Mouse (Mus musculus) kidney, adult 11 months (tissue): ENCODE measurements around the gene Galnt15.

Experiments
- DNase-seq: peaks from one replicate; pipeline ENCODE4 v3.0.0; 2022

Gene Galnt15

DNA sequence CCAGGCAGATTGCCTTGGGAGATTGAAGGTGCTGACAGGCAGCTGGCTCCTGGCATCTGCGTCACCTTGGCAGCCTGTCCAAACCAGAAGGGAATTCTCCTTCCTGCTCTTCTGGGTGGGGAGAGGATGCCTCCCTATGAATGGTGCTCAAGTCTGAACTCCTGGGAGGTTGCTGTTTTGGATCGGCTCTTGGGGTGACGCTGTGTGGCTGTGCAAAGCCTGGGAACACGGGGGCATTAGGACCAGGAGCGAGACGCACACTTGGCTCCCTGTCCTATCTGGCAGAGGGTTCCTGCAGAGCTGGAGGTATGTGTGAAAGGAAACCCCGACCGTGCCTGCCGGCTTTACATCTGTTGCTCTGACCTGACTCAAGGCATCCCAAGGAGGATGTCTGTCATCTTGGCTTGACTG lies at the start of gene Galnt15:
Gene Galnt15 (plus strand): TSS at position 309 of the 411 bp plus-strand sequence.
- peak; percentile 45 for DNase-seq

DNA sequence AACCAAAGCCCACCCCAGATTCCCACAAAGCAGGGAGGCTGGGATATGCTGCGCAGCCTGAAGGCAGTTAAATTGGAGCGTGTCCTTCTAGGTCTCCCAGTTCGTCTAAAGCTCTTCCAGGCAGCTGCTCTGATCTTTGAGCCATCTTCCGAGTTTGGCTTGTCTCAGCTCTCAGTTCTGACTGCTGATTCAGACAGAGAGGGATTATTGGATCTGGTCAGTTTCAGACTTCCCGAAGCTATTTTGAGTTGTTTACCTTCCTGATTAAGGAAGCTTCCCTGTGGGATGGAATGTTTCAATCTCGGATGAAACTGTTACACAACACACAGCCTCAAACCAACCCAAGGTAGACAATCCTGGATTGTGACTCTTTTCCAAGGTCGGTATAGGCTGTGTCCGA lies 34.8 kb upstream of the Galnt15 start:
- DNase-seq, result no peak

DNA sequence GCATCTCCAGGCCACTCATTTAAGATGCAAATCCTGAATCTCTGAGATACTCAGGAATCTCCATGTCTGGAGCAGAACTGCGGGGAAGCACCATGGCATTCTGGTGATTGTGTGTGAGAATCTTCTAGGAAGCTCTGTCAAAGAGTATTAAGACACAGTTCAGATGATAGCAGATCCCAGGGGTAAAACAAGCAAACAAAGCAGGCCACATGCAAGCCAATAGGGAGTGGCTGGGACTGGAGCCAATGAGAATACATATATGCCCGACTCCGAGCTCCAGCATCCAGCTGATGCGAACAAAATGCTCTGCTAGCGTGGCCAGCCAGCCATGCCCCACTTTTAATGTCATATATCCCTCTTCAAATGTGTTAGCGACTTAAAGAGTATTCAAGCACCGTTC lies 27.8 kb upstream of the Galnt15 start:
- no peak for DNase-seq

DNA sequence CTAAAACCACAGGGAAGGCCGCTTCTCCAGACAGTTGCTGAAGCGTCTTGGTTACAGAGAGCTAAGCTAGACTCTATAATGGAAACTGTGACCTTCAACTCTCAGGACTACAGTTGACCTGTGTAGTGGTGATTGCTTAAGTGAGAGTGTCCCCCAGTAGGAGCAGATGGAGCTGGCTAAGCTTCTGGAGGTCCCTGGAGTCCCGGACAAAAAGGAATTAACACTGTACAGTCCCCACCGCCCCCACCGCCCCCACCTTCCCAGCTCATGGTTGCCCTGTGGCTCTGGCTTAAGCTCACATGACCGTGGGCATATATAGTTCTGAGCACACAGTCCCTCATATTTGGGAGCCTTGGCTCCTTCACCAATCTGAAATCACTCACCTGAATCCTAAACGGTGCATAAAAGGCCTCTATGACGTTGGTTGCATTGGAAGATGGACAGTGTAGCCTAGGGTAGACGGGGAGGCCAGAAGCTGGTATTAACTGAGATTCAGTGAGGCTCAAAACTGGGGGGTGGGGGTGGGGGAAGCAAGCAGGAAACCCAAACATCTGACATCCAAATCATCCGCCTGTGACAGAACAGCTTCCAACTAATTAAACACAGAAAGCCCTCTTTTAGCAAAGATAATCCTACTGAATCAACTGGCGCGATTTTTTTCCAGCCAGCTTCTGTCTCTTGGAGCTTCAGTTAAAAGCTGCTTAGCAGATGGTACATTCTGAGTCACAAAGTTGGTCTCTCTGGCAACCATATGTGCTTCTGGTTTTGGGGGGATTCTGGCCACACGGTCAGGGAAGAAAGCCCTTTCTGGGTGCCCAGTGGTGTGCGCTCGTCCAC lies 26.1 kb upstream of the Galnt15 start:
- no peak for DNase-seq

GRCm38 (mm10) chr14:32003904-32004596 lies 24.7 kb upstream of the Galnt15 start:
- DNase-seq, result no peak

DNA sequence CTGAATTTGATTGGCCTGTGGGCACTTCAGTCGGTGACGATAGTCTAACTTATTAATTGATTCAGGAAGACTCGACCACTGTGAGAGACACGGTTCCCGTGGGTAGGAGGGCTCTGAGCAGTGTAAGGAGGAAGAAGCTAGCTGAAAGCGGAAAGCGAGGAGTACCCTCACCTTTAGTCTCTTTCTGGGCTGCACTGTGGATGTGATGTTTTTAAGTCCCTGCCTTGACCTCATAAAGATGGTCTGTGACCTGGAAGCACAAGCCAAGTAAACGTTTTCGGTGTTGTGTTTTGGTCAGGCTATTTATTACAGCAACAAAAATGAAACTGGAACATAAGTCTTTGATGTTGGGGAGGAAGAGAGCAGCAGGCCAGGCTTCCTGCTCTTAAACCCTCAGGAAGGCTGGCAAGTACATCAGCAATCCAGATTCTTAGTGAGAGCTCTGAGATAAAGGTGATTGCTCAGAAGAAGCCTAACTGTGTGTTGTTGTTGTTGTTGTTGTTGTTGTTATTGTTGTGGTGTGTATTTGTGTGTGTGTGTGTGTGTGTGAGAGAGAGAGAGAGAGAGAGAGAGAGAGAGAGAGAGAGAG lies 23.0 kb upstream of the Galnt15 start:
- peak; percentile 33 for DNase-seq

- no peak for DNase-seq
Observed at GRCm38 (mm10) chr14:32007654-32008335, 21.0 kb upstream of the Galnt15 start.

GRCm38 (mm10) chr14:32009715-32010114 lies 19.1 kb upstream of the Galnt15 start:
- no peak for DNase-seq

DNA sequence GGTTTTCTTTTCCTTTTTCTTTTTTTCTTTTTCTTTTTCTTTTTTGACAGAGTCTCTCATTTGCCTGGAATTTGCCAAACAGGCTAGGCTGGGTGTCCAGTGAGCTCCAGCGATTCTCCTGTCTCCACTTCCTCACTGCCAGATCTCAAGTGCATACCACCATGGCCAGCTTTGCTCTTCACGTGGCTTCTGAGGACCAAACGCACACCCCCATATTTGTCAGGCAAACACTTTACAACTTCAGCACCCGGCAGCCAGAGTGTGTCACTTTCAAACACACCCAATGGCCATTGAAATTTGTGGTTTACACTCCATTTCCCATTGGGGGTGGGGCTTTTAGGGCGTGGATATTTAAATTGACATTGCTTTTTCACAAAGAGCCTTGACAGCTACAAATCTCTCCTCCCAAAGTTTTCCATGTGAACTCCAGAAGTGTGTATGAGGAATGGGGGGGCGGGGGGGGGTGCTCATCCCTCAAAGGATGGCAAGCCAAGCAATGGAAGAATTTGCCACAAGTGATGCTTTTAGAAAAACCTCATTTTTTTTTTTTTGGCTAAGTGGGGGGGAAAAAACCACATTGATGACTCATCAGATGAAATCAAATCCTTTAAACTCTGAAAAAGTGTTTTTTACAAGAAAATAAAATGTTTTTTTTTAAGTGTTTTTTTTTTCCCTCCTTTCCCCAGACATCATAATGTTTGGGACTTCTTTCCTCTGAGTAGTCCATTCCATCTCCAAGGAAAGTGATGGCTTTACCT lies 17.1 kb upstream of the Galnt15 start:
- DNase-seq, result no peak

DNA sequence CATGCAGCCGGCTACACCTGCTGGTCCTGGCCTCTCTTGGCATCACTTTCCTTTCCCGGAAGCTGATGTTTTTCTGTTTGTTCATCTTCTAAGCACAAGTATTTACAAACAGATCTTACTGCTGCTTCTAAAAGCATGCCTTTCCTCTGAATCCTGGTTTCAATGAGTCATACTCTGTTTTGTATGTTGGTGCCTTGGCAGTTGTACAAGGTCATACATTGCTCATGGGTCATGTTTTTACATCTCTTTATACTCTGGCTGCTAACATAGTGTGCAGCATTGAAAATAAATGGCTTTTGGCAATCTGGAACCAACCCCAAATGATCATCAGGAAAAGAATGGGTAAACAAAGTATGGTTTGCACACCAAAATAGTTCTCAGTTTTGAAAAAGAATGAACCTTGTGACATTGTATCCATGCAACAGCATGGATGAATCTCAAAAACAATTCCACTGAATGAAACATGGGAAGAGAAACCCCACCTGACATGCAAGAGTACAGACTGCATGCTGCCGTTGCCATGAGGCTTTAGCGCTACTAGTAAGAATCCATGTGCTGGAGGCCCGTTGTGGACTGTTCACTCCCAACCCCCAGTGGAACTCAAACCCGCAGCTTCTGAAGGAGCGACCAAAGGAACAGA lies 13.5 kb upstream of the Galnt15 start:
- no peak for DNase-seq

DNA sequence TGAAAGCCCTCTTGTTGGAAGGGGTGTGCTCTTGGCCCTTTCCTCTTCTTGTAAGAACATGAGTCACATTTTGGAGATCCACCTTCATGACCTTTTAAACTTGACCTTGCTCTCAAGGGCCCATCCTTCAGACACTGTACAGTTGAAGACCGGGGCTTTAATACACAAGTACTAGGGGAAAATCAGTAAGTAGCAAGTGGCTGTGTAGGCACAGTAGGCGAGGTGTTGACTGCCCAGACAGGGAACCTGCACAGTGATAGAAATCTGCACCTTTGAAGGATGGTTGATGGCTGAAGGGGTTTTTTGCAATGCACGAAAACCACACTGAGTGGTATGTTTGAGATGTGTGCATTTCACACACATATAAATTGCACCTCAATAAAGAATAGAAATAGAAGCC lies 12.3 kb upstream of the Galnt15 start:
- no peak for DNase-seq

GRCm38 (mm10) chr14:32016921-32017320 lies 11.9 kb upstream of the Galnt15 start:
- peak; percentile 50 for DNase-seq

DNA sequence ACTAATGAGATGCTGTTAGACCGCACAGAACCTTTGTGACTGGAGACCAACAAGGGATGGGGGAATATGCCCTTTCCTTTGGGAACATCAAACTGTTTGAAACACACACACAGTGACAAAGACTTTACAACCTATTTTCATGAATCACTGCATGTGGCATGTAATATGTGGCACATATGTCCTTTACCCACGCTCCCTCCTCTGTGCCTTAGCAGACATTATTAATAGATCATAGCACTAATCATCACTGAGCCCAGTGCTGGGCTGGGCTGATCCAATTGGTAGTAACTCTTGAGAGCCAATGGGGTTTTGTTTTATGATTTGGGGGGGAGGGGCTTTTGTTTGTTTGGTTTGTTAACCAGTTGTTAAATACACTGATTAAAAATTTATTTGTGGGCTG lies 11.3 kb upstream of the Galnt15 start:
- no peak for DNase-seq

DNA sequence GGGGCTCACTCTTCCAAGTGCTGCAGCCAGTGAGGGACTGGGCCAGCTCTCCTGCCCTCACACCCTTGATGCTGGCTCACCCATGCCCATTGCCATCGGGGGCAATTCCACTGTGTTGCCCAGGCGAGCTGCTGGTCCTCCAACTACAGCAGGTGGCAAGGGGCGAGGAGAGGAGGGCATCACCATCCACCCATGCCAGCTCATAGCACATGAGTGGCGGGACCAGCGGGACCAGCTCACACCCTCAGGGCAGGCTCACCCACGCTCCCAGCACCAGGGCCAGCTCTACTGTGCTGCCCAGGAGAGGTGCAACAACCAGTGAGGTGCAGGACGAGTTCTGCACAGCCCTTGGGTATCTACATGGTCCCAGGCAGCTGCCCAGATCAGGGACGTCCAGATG lies 9.7 kb upstream of the Galnt15 start:
- no peak for DNase-seq

DNA sequence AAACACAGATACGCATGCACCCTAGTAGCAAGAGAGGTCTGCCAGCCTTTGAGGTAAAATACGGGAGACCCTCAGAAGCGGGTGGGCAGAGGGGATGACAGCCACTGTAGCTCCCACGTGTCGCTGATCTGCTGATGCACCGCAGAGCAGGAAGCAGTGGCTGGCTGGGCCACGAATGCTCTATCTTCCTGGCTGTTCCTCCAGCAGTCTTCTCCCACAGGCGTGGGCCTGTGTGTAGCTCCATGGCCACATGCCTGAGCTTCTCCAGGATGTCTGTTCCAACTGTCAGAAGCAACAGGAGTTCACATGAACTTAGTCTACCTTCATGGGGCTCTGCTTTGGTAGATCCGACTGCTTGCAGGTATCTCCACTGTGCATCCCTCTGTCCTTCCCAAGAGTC lies 6.8 kb upstream of the Galnt15 start:
- no peak for DNase-seq

DNA sequence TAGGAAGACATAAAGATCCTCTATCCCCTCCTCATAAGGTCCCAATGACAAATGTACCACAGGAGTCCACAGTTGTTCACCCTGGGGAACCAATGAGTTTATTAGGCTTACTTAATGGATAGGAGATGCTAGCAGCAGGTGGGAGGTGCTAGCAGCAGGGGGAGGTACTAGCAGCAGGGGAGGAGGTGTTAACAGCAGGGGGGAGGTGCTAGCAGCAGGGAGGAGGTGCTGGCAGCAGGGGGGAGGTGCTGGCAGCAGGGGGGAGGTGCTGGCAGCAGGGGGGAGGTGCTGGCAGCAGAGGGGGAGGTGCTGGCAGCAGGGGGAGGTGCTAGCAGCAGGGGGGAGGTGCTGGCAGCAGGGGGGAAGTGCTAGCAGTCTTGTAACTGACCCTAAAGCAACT lies 6.3 kb upstream of the Galnt15 start:
- no peak for DNase-seq

DNA sequence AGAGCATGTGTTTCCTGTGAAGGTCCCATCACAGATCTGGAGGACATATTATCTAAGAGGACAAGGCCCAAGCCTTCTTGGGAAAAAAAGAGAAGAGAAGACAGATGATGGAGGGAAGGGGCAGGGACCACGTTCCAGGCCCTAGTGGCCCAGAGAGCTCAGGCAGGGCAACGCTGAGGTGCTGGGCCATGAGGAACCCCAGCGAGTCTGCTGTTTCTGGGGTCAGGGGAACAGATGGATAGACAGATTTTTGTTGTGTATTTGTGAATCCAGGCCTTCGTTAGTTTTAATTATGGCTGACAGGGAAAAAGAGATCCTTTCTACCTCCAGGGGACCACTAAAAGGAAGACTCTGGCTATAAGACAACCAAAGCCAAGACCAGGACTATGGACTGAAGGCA lies 4.9 kb upstream of the Galnt15 start:
- DNase-seq, result no peak

GRCm38 (mm10) chr14:32027218-32027617 lies 1.6 kb upstream of the Galnt15 start:
- DNase-seq, result no peak

DNA sequence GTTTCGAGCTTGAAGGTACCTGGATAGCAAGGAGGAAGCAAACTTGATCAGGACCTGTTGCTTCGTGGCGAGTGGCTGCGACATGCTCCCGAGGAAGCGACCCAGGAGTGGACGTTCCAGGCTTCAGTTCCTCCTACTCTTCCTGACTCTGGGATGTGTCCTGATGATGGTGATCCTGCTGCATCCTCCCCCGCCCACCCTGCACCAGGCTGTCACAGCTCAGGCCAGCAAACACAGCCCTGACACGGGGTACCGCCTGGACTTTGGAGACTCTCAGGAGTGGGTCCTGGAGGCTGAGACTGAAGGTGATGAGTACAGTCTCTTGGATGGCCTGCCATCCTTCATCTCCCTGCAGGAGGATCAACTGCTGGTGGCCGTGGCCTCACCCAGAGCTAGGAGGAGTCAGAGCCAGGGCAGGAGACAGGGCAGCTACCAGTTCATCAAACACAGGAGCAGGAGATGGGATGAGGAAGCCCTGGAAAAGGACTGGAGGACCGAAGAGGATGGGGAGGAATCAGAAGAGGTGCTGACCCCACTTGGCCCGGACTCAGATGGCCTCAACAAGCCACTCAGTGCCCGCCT lies 713 bp downstream of the Galnt15 start:
- no peak for DNase-seq

- DNase-seq, result no peak
Observed at GRCm38 (mm10) chr14:32030073-32030472, 1.3 kb downstream of the Galnt15 start.

GRCm38 (mm10) chr14:32032522-32032921 lies 3.7 kb downstream of the Galnt15 start:
- peak; percentile 61 for DNase-seq

- DNase-seq, result no peak
Observed at GRCm38 (mm10) chr14:32036482-32036881, 7.7 kb downstream of the Galnt15 start.
